Comparison of ENCODE assay signal across 8 mouse cellular contexts in the genomic region with DNA sequence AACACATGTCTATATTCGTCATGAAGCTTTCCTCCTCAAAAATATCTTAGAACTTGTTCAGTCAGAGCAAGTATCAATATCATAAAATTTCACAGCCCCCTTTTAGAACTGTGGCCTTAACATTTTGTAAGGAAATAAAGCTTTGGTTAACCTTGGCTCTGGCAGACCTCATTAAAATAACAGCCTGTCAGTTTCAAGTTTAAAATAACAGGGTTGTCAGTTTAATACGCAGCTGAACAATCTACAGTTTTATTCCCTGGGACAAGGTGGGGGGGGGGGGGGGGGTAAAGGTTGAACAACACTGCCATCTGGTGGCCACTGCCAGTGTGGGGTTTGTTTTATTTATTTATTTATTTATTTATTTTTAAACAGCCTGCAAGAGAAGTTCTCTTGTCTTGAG.
DNase-seq lines count a peak whose midpoint lies in the region; ATAC-seq lines count a peak whose summit lies in the region.

No protein-coding gene starts in this region.

- H3K4me2 ChIP-seq in hindbrain, embryonic 12.5 days (replicated peaks), result no peak overlapping the region
- H3K4me2 ChIP-seq in forebrain, embryonic 13.5 days, result no peak overlapping the region
- H3K4me2 ChIP-seq in limb, embryonic 15.5 days, result 0 out of 2 replicates have a peak overlapping the region, but pooled peaks have one; percentile 4

- 33% methylated on average over 2 of the region's 2 CpGs for WGBS in hindbrain, embryonic 10.5 days
- 41% methylated on average over 2 of the region's 2 CpGs for WGBS in hindbrain, embryonic 12.5 days
- 40% methylated on average over 2 of the region's 2 CpGs for WGBS in forebrain, embryonic 13.5 days
- 6% methylated on average over 2 of the region's 2 CpGs for WGBS in limb, embryonic 15.5 days

- no peak overlapping the region for H3K27ac ChIP-seq in hindbrain, embryonic 10.5 days
- H3K27ac ChIP-seq in hindbrain, embryonic 12.5 days, result no peak overlapping the region
- no peak overlapping the region for H3K27ac ChIP-seq in forebrain, embryonic 13.5 days
- H3K27ac ChIP-seq in limb, embryonic 15.5 days, result no peak overlapping the region

- H3K36me3 ChIP-seq in hindbrain, embryonic 10.5 days, result no peaks in the 10 kb centered on the region
- H3K36me3 ChIP-seq in hindbrain, embryonic 12.5 days, result no peaks in the 10 kb centered on the region
- no peaks in the 10 kb centered on the region for H3K36me3 ChIP-seq in forebrain, embryonic 13.5 days (ENCODE audit: poor library complexity, severe bottlenecking)
- H3K36me3 ChIP-seq in limb, embryonic 15.5 days, result no peaks in the 10 kb centered on the region

- H3K27me3 ChIP-seq in hindbrain, embryonic 10.5 days (ENCODE audit: insufficient read depth, poor library complexity, severe bottlenecking), result no peaks in the 10 kb centered on the region
- no peaks in the 10 kb centered on the region for H3K27me3 ChIP-seq in hindbrain, embryonic 12.5 days
- H3K27me3 ChIP-seq in forebrain, embryonic 13.5 days, result no peaks in the 10 kb centered on the region
- H3K27me3 ChIP-seq in limb, embryonic 15.5 days, result no peaks in the 10 kb centered on the region

- H3K4me3 ChIP-seq in hindbrain, embryonic 10.5 days, result no peak overlapping the region
- no peak overlapping the region for H3K4me3 ChIP-seq in hindbrain, embryonic 12.5 days
- no peak overlapping the region for H3K4me3 ChIP-seq in forebrain, embryonic 13.5 days
- H3K4me3 ChIP-seq in limb, embryonic 15.5 days, result no peak overlapping the region

- DNase-seq in hindbrain, embryonic 10.5 days (ENCODE audit: low spot score), result peak; percentile 57
- peak; percentile 65 for DNase-seq in 3T3-L1 (ENCODE audit: low read depth, low spot score)
- DNase-seq in NIH3T3 (ENCODE audit: low read depth), result peak; percentile 68
- DNase-seq in left cerebral cortex, adult 8-10 months (ENCODE audit: low spot score in 2 of 2), result no peak

- no peak overlapping the region for H3K9ac ChIP-seq in hindbrain, embryonic 12.5 days
- H3K9ac ChIP-seq in forebrain, embryonic 13.5 days, result no peak overlapping the region
- no peak overlapping the region for H3K9ac ChIP-seq in limb, embryonic 15.5 days

- no peaks in the 10 kb centered on the region for H3K9me3 ChIP-seq in hindbrain, embryonic 10.5 days
- H3K9me3 ChIP-seq in hindbrain, embryonic 12.5 days (replicated peaks), result no peaks in the 10 kb centered on the region
- no peaks in the 10 kb centered on the region for H3K9me3 ChIP-seq in forebrain, embryonic 13.5 days (replicated peaks)
- no peaks in the 10 kb centered on the region for H3K9me3 ChIP-seq in limb, embryonic 15.5 days

- no peak for ATAC-seq in hindbrain, embryonic 12.5 days (ENCODE audit: low FRiP score)
- ATAC-seq in forebrain, embryonic 13.5 days, result peak; percentile 66
- peak; percentile 67; the same call in 1 of the 2 replicates for ATAC-seq in limb, embryonic 15.5 days (ENCODE audit: insufficient number of reproducible peaks, low FRiP score, low TSS enrichment, low read depth)
- no peak for ATAC-seq in erythroblast, adult 5-6 weeks (replicated peaks; ENCODE audit: low FRiP score, poor library complexity, severe bottlenecking)

- peaks cover 37% of the 10 kb centered on the region for H3K4me1 ChIP-seq in hindbrain, embryonic 10.5 days (replicated peaks)
- peaks cover 6% of the 10 kb centered on the region; the same call in 1 of the 2 replicates for H3K4me1 ChIP-seq in hindbrain, embryonic 12.5 days
- H3K4me1 ChIP-seq in forebrain, embryonic 13.5 days, result peaks cover 7% of the 10 kb centered on the region; the same call in 1 of the 2 replicates
- H3K4me1 ChIP-seq in limb, embryonic 15.5 days, result peaks cover 9% of the 10 kb centered on the region

Comparison
In these comparisons a context has a peak if more than half of its experiments do, and no peak if none do; other contexts are left out.
1. DNase-seq: peak in hindbrain, embryonic 10.5 days (single experiment), 3T3-L1 (single experiment) and NIH3T3 (single experiment); none in left cerebral cortex, adult 8-10 months (0 of 2).
2. ATAC-seq: peak in forebrain, embryonic 13.5 days (single experiment) and limb, embryonic 15.5 days (single experiment); none in hindbrain, embryonic 12.5 days (single experiment) and erythroblast, adult 5-6 weeks (single experiment).